Mouse (Mus musculus): ENCODE results near the gene Btk. TPM values are rescaled to one million over a fixed set of nuclear protein-coding genes. Genes with fewer than 3 reads are reported as not detected.

Gene Btk
- total RNA-seq, 2 experiments from 2014 or later, result 48.4 to 61.0 TPM

Other genes starting within 250 kb of the Btk start
- 0.10 and 0.57 TPM in 2 replicates for gene Drp2, start 179.0 kb downstream of the Btk start, total RNA-seq (2015)
- gene Drp2, start 179.0 kb downstream of the Btk start, total RNA-seq (2017), result 0.27 TPM in 1 of 2 replicates, not detected in the other
- not detected in 2 replicates for gene Taf7l, start 107.1 kb downstream of the Btk start, total RNA-seq (2015)
- not detected in 2 replicates for gene Taf7l, start 107.1 kb downstream of the Btk start, total RNA-seq (2017)
- gene Timm8a1, start 41.7 kb downstream of the Btk start, total RNA-seq (2015), result 126 and 133 TPM in 2 replicates
- gene Timm8a1, start 41.7 kb downstream of the Btk start, total RNA-seq (2017), result 147 and 157 TPM in 2 replicates
- 1,859 and 2,008 TPM in 2 replicates for gene Rpl36a, start 2.1 kb upstream of the Btk start, total RNA-seq (2015)
- gene Rpl36a, start 2.1 kb upstream of the Btk start, total RNA-seq (2017), result 6,795 and 7,096 TPM in 2 replicates
- 16.3 and 21.0 TPM in 2 replicates for gene Gla, start 17.6 kb upstream of the Btk start, total RNA-seq (2015)
- 19.6 and 23.2 TPM in 2 replicates for gene Gla, start 17.6 kb upstream of the Btk start, total RNA-seq (2017)
- gene Hnrnph2, start 17.6 kb upstream of the Btk start, total RNA-seq (2015), result 79.0 and 80.6 TPM in 2 replicates
- gene Hnrnph2, start 17.6 kb upstream of the Btk start, total RNA-seq (2017), result 141 and 154 TPM in 2 replicates
- gene Armcx4, start 102.9 kb upstream of the Btk start, total RNA-seq (2015), result 2.2 and 2.5 TPM in 2 replicates
- gene Armcx4, start 102.9 kb upstream of the Btk start, total RNA-seq (2017), result 3.2 and 4.4 TPM in 2 replicates
- 3.9 and 8.1 TPM in 2 replicates for gene Armcx1, start 134.4 kb upstream of the Btk start, total RNA-seq (2015)
- 6.4 and 9.7 TPM in 2 replicates for gene Armcx1, start 134.4 kb upstream of the Btk start, total RNA-seq (2017)
- 2.5 and 4.2 TPM in 2 replicates for gene Armcx6, start 167.8 kb upstream of the Btk start, total RNA-seq (2015)
- gene Armcx6, start 167.8 kb upstream of the Btk start, total RNA-seq (2017), result 6.2 and 6.3 TPM in 2 replicates
- 30.8 and 31.5 TPM in 2 replicates for gene Armcx3, start 173.0 kb upstream of the Btk start, total RNA-seq (2015)
- gene Armcx3, start 173.0 kb upstream of the Btk start, total RNA-seq (2017), result 28.1 and 33.9 TPM in 2 replicates
- gene Armcx2, start 225.7 kb upstream of the Btk start, total RNA-seq (2015), result 11.9 and 15.8 TPM in 2 replicates
- gene Armcx2, start 225.7 kb upstream of the Btk start, total RNA-seq (2017), result 9.5 and 12.3 TPM in 2 replicates